Mouse (Mus musculus): ENCODE data around the gene Odaph. TPM values are rescaled to one million over a fixed set of nuclear protein-coding genes. Genes with fewer than 3 reads are reported as not detected.

Odaph gene
- polyA plus RNA-seq, 1 experiment: not detected

DNA sequence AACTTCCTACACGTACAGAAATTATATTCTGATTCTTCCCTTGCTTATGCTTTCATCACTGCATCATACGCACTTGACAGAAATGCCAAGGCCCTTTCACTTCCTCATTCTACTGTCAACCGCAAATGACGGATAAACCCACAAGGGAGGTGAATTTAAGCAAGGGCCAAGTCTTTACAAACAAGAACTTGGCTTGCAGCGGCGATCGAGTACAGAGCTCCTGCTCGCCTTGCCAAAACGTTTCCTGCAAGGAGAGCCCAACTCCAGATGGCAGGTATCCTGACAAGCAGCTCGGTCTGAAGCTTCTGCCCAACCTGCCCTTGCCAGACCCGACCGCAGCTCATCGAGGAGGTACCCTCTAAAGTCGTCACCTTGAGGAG, 25.0 kb upstream of the Odaph start:
- peaks cover 3% of the 10 kb centered on the region; the same call in 1 of the 2 replicates for H3K4me1 ChIP-seq (ENCODE audit: control insufficient read depth, insufficient read depth, low read length)
- TF ChIP-seq POLR2A (IDR thresholded peaks at IDR 0.05; ENCODE audit: extremely low read depth, insufficient read depth, low read length) (no peak), CTCF (IDR thresholded peaks at IDR 0.05; ENCODE audit: extremely low read depth, insufficient read depth, low read length) (no peak)
- H3K27ac ChIP-seq (ENCODE audit: insufficient read depth, low read length): peak overlapping the region; percentile 85
- H3K4me3 ChIP-seq (ENCODE audit: insufficient read depth, low read length): peak overlapping the region; percentile 99

DNA sequence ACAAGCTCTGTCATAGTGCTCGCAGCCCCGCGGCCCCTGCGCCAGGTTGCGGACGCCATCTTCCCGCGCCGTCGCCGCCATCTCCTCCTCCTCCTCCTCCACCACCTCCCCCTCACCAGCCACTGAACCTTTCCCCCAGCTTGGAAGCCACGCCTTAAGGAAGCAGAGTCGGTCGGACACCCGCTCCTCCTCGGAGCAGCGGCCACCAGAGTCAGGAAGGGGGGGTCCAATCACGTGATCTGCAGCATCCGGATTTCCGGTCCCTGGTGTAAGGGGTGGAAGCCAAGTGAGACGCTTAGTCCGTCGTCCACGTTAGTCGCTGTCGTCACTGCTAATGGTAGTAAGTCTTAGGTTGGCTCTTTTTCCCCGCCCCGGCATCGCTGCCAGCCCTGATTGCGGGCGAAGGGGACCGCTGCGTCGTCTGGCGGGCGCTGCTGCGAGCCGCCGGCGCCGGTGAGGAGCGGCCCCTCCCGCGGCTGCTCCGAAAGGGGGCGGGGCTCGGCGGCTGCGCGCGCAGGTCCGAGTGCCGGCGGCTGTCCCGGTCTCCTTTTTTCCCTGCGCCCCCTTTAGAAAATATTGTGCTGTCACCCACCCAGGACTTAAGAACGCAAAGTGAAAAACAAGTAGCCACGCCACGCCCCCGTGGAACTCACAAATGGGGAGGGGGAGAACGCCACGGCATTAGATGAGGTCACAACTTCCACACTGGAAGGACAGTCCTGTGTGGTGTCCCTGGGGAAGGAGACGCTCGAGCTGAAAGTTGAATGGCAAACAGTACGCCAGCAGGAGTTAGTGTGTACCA, 24.4 kb upstream of the Odaph start, which contains the start of gene Rchy1:
Rchy1 (minus strand) TSS at position 430 of the 802 bp plus-strand sequence.
- Histone ChIP-seq H3K4me1 (ENCODE audit: control insufficient read depth, insufficient read depth, low read length) (peaks cover 3% of the 10 kb centered on the region; the same call in 1 of the 2 replicates), H3K27ac (ENCODE audit: insufficient read depth, low read length) (peak within 1 kb of the TSS; percentile 85), H3K4me3 (ENCODE audit: insufficient read depth, low read length) (peak within 1 kb of the TSS; percentile 99)
- TF ChIP-seq CTCF (IDR thresholded peaks at IDR 0.05; ENCODE audit: extremely low read depth, insufficient read depth, low read length) (no peak), POLR2A (IDR thresholded peaks at IDR 0.05; ENCODE audit: extremely low read depth, insufficient read depth, low read length) (peak; percentile 79)

DNA sequence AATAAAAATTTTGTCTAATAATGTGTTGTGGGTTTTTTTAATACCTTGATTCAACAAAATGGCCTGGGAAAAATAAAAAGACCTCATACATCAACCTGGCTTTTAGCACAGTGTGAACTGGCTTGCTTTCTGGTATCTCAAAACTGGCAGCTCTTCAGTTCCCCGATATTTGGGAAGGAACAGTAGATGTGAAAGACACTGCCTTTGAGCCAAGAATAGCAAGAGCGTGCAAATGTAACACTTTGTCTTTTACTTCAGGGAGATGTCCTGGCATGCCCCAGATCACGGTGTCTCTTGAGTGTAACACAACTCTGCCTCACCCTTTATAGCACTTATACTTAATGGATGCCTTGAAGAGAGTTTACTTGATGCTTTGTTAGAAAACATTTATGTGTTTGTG, 15.2 kb upstream of the Odaph start:
- no peaks in the 10 kb centered on the region; the same call in 1 of the 2 replicates for H3K4me1 ChIP-seq (ENCODE audit: control insufficient read depth, insufficient read depth, low read length)
- TF ChIP-seq POLR2A (IDR thresholded peaks at IDR 0.05; ENCODE audit: extremely low read depth, insufficient read depth, low read length) (no peak), CTCF (IDR thresholded peaks at IDR 0.05; ENCODE audit: extremely low read depth, insufficient read depth, low read length) (no peak)
- no peak overlapping the region for H3K4me3 ChIP-seq (ENCODE audit: insufficient read depth, low read length)
- H3K27ac ChIP-seq (ENCODE audit: insufficient read depth, low read length): no peak overlapping the region

DNA sequence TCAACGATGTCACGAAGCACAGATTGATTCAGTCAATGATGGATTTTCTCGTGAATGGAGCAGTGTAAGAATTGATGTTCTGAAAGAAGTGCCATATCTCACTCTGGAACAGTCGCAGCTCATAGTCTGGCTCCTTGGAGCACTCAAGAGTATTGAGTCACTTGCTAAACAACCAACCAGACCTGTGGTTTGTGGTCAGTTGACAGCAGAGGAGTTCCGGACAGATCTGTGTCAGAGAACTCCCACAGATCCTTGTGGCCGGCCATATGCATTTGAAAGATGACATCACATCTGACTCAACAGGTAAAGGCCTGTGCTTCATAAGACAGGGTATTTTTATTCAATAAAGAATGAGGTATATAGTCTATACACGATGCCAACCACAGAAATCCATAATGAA, 13.3 kb upstream of the Odaph start:
- Histone ChIP-seq H3K4me1 (ENCODE audit: control insufficient read depth, insufficient read depth, low read length) (no peaks in the 10 kb centered on the region; the same call in 1 of the 2 replicates), H3K27ac (ENCODE audit: insufficient read depth, low read length) (no peak overlapping the region), H3K4me3 (ENCODE audit: insufficient read depth, low read length) (no peak overlapping the region)
- TF ChIP-seq CTCF (IDR thresholded peaks at IDR 0.05; ENCODE audit: extremely low read depth, insufficient read depth, low read length) (no peak), POLR2A (IDR thresholded peaks at IDR 0.05; ENCODE audit: extremely low read depth, insufficient read depth, low read length) (no peak)

DNA sequence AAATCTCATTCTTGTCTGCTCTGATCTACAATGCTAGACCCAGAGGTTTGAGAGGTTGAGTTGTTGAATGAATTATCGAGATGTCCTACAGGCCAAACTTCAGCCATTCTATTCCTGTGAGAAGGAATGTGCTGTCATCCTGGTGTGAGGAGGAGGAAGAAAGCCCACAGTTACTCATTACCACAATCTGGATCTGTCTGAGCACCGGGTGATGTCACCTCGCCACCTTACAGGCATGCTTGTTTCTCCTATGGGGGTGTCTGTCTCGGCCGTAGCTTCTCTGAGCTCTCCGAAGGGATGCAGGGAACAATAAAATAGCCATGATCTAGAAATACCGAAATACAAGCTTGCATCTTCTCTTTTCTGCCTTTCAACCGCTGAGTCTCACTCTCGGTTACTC, 11.5 kb upstream of the Odaph start:
- H3K4me3 ChIP-seq (ENCODE audit: insufficient read depth, low read length): no peak overlapping the region
- no peak overlapping the region for H3K27ac ChIP-seq (ENCODE audit: insufficient read depth, low read length)
- H3K4me1 ChIP-seq (ENCODE audit: control insufficient read depth, insufficient read depth, low read length): no peaks in the 10 kb centered on the region; the same call in 1 of the 2 replicates
- no peak for TF ChIP-seq POLR2A (IDR thresholded peaks at IDR 0.05; ENCODE audit: extremely low read depth, insufficient read depth, low read length)
- no peak for TF ChIP-seq CTCF (IDR thresholded peaks at IDR 0.05; ENCODE audit: extremely low read depth, insufficient read depth, low read length)

DNA sequence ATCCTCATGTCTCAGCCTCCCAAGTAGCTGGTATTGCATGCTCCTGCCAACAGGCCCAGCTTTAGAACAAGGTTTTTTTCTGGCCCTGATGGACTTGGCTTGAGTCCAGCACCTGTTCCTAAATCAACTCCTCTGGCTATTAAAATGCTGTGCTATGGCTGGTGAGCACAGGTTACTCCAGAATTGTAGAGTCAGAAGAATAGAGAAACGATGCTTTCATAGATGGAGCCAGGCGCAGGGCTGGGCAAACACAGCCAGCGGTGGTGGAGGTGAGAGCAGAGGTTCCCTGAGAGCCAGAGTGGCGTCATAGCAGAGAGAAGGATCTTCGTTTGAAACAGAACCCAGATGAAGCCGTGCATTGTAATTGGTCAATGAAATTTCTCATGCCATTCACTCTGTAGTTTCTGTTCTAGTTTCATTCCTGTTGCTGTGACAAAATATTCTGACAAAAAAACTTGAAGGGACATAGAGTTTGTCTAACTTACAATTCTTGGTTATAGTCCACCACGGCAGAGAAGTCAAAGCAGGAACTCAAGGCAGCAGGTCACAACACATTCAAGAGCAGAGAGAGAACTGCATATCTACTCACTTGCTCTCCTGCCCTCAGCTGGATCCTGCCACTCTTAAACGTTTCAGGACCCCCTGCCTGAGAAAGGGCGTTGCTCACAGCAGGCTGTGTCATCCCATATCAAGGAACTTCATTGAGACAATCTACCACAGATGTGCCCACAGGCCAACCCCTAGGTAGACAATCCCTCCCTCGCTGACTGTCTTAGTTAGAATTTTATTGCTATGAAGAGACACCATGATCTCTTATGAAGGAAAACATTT, 10.5 kb upstream of the Odaph start:
- Histone ChIP-seq H3K27ac (ENCODE audit: insufficient read depth, low read length) (no peak overlapping the region), H3K4me1 (ENCODE audit: control insufficient read depth, insufficient read depth, low read length) (no peaks in the 10 kb centered on the region; the same call in 1 of the 2 replicates), H3K4me3 (ENCODE audit: insufficient read depth, low read length) (no peak overlapping the region)
- TF ChIP-seq POLR2A (IDR thresholded peaks at IDR 0.05; ENCODE audit: extremely low read depth, insufficient read depth, low read length) (no peak), CTCF (IDR thresholded peaks at IDR 0.05; ENCODE audit: extremely low read depth, insufficient read depth, low read length) (no peak)

DNA sequence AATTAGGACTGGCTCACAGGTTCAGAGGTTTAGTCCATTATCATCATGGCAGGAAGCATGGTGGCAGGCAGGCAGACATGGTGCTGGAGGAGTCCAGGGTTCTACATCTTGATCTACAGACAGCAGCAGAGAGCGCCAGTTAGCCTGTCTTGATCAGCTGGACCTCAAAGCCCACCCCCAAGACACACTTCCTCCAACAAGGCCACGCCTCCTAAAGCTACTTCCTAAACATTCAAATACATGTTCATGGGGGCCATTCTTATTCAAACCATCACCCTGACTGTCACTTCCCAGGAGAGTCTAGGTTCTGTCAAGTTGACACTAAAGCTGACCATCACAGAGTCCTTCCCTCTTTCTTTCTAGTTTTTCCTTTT, 9.9 kb upstream of the Odaph start:
- H3K27ac ChIP-seq (ENCODE audit: insufficient read depth, low read length): no peak overlapping the region
- no peak overlapping the region for H3K4me3 ChIP-seq (ENCODE audit: insufficient read depth, low read length)
- TF ChIP-seq CTCF (IDR thresholded peaks at IDR 0.05; ENCODE audit: extremely low read depth, insufficient read depth, low read length) (no peak), POLR2A (IDR thresholded peaks at IDR 0.05; ENCODE audit: extremely low read depth, insufficient read depth, low read length) (no peak)
- H3K4me1 ChIP-seq (ENCODE audit: control insufficient read depth, insufficient read depth, low read length): no peaks in the 10 kb centered on the region; the same call in 1 of the 2 replicates

DNA sequence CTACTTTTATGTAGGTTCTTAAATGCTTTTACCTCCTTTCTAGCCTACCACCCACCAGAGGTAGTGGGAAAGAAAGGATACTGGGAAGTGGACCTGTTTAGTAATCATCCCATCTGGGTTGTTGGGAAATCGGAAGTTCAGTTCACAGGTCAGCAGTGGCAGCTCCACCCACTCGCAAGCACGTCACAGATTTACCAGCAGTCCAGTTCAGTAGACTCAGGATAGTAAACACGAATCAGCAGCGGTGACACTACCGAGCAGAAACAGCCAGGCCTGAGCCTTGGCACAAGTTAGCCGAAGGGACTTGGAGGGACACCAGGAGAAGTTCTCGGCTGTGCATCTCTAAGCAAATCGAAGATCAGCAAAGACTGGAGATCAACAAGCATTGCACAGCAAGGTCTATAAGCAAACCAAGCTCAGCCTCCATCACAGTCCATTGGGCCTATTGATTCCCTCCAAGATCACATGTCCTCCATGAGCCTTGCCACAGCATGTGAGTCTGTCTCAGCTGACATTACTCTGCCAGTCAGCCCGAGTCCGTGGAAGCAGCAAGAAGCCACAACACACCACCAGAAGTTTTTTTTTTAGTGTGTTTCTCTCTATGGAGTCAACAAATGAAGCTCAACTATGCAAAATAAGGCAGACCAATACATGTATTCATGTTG, 6.0 kb upstream of the Odaph start:
- Histone ChIP-seq H3K4me3 (ENCODE audit: insufficient read depth, low read length) (no peak overlapping the region), H3K27ac (ENCODE audit: insufficient read depth, low read length) (no peak overlapping the region), H3K4me1 (ENCODE audit: control insufficient read depth, insufficient read depth, low read length) (no peaks in the 10 kb centered on the region)
- TF ChIP-seq POLR2A (IDR thresholded peaks at IDR 0.05; ENCODE audit: extremely low read depth, insufficient read depth, low read length): no peak
- no peak for TF ChIP-seq CTCF (IDR thresholded peaks at IDR 0.05; ENCODE audit: extremely low read depth, insufficient read depth, low read length)

DNA sequence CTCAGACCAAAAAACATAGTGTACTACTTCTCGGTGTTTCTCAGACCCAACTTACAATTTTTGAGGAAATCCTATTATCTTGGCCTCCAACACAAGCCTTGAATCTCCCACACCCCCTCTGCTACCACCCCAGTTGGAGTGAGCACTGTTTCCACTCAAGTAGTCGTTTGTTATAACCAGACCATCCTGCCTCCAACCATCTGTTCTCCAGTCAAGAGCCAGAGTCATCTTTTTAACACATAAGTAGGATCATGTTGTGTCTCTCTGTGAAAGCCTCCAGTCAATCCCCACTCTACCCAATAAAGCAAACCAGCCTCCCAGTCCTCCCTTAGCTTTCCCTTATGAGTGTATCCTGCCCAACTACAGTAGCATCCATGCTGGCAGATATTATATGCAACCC, 3.8 kb upstream of the Odaph start:
- H3K4me1 ChIP-seq (ENCODE audit: control insufficient read depth, insufficient read depth, low read length): no peaks in the 10 kb centered on the region
- H3K4me3 ChIP-seq (ENCODE audit: insufficient read depth, low read length): no peak overlapping the region
- no peak overlapping the region for H3K27ac ChIP-seq (ENCODE audit: insufficient read depth, low read length)
- TF ChIP-seq POLR2A (IDR thresholded peaks at IDR 0.05; ENCODE audit: extremely low read depth, insufficient read depth, low read length) (no peak), CTCF (IDR thresholded peaks at IDR 0.05; ENCODE audit: extremely low read depth, insufficient read depth, low read length) (no peak)
